Mouse (Mus musculus) C2C12 (cell line): ENCODE measurements around the gene Map3k20.

ENCODE experiments used
- CEBPB ChIP-seq: IDR thresholded peaks from one replicate; pipeline ENCODE4 v1.6.1; 2011; ENCODE audit warnings: low read depth, mild to moderate bottlenecking, control low read depth, moderate library complexity
- CTCF ChIP-seq: IDR thresholded peaks from one replicate; pipeline ENCODE4 v1.5.1; 2011; ENCODE audit not compliant: control insufficient read depth, insufficient read depth, insufficient read length
- USF1 ChIP-seq: IDR thresholded peaks from one replicate; pipeline ENCODE4 v1.6.1; 2011; ENCODE audit warnings: low read depth, mild to moderate bottlenecking, control low read depth, moderate library complexity

- TF ChIP-seq CTCF (no peak), CEBPB (no peak), USF1 (no peak)
Observed at GRCm38 (mm10) chr2:72453563-72453962, 168.1 kb downstream of the Map3k20 start.
